Mouse (Mus musculus) forebrain, embryonic 11.5 days (tissue): ENCODE measurements around the gene Arhgap45. TPM values are rescaled to one million over a fixed set of nuclear protein-coding genes. Genes with fewer than 3 reads are reported as not detected.
"Not testable (repeated sequence)": the region's sequence is repeated elsewhere in the genome, so short reads cannot be mapped to it uniquely, and the experiment has no call there.

Experiments used
- ATAC-seq: fragments of 200-750 bp; cut with Nextera tagmentation; replicated peaks from 2 replicates; pipeline ENCODE4 v1.8.0; 2017; ENCODE audit warnings: moderate TSS enrichment; ENCODE audit not compliant: low FRiP score
- DNase-seq: peaks from one replicate; pipeline ENCODE4 v3.0.0-alpha.2; 2017; ENCODE audit warnings: low spot score
- H3K27ac ChIP-seq: fragments of 300-500 bp; sonication (generic); 2 replicates; pipeline ENCODE4 v1.5.1; 2014; ENCODE audit warnings: low read depth, low read length
- H3K27me3 ChIP-seq: fragments of 300-500 bp; sonication (generic); 2 replicates; pipeline ENCODE4 v1.6.1; 2014; ENCODE audit warnings: mild to moderate bottlenecking, low read length, mixed read lengths; ENCODE audit not compliant: control insufficient read depth, insufficient read depth
- H3K36me3 ChIP-seq: fragments of 300-500 bp; sonication (generic); 2 replicates; pipeline ENCODE4 v1.6.1; 2014; ENCODE audit warnings: mild to moderate bottlenecking, low read length, moderate library complexity, mixed read lengths; ENCODE audit not compliant: control insufficient read depth, insufficient read depth
- H3K4me1 ChIP-seq: fragments of 300-500 bp; sonication (generic); replicated peaks from 2 replicates; pipeline ENCODE4 v1.6.1; 2014; ENCODE audit warnings: low read length, mixed read lengths; ENCODE audit not compliant: control insufficient read depth, insufficient read depth
- H3K4me2 ChIP-seq: fragments of 300-500 bp; sonication (generic); 2 replicates; pipeline ENCODE4 v1.6.1; 2014; ENCODE audit warnings: low read depth, mild to moderate bottlenecking, low read length, moderate library complexity, mixed read lengths; ENCODE audit not compliant: severe bottlenecking
- H3K4me3 ChIP-seq: fragments of 300-500 bp; sonication (generic); 2 replicates; pipeline ENCODE4 v1.5.1; 2014; ENCODE audit warnings: low read depth, low read length
- H3K9ac ChIP-seq: fragments of 300-500 bp; sonication (generic); 2 replicates; pipeline ENCODE4 v1.6.1; 2014; ENCODE audit warnings: low read length
- H3K9me3 ChIP-seq: fragments of 300-500 bp; sonication (generic); 2 replicates; pipeline ENCODE4 v1.6.1; 2016; ENCODE audit warnings: low read length, mixed read lengths; ENCODE audit not compliant: control insufficient read depth
- WGBS: fragments of 180-500 bp; shearing (Covaris S2); extraction: QIAGEN DNeasy Blood & Tissue Kit; methylation state at CpG from one replicate; pipeline ENCODE4 v1.1.7; 2014; 5-methylcytosine and 5-hydroxymethylcytosine counted together
- polyA plus RNA-seq: library from polyadenylated mRNA; unstranded; fragments of >200 nt; fragmentation: Nextera tagmentation; extraction: Ambion mirVana; gene quantifications from 2 replicates; pipeline ENCODE4 v1.2.1, GENCODE M21; 2014

Arhgap45 gene
- polyA plus RNA-seq, 1 experiment from 2014 or later: 4.9 TPM

DNA sequence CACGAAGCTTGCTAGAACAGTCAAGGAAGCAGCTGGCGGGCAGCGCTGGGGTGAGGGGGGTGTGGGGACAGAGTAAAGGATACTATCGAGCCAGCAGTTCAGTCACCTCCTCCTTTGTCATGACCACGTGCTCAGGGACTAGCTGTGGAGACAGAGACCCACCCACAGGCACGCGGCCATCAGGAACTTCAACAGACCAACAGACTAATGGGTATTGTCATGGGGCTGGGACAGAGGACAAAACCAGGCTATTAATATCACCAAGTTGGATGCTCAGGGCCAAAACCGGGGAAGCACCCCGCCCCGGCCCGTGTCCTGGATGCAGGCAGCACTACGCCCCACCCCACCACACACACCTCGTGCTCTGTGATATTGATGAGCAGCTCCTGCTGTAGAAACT lies 20.4 kb downstream of the Arhgap45 start:
- H3K4me2 ChIP-seq: no peak overlapping the region
- no peaks in the 10 kb centered on the region for H3K9me3 ChIP-seq
- H3K36me3 ChIP-seq: peaks cover 5% of the 10 kb centered on the region; the same call in 1 of the 2 replicates
- DNase-seq (no peak), ATAC-seq (no peak)
- no peak overlapping the region for H3K4me3 ChIP-seq
- WGBS: 92% methylated on average over 13 of the region's 13 CpGs
- no peak overlapping the region for H3K9ac ChIP-seq
- H3K27me3 ChIP-seq: no peaks in the 10 kb centered on the region
- H3K27ac ChIP-seq: no peak overlapping the region
- H3K4me1 ChIP-seq: peaks cover 9% of the 10 kb centered on the region

- Histone ChIP-seq H3K4me3 (peak within 1 kb of the TSS; percentile 73), H3K9me3 (no peaks in the 10 kb centered on the region), H3K36me3 (peaks cover 5% of the 10 kb centered on the region; the same call in 1 of the 2 replicates), H3K27me3 (no peaks in the 10 kb centered on the region), H3K9ac (peak within 1 kb of the TSS; percentile 64), H3K4me1 (peaks cover 9% of the 10 kb centered on the region), H3K4me2 (peak within 1 kb of the TSS; percentile 73), H3K27ac (no peak within 1 kb of the TSS)
- peak; percentile 97 for ATAC-seq
- 0% methylated on average over 40 of the region's 40 CpGs for WGBS
- DNase-seq: peak; percentile 99
These were observed 23.1 kb downstream of the Arhgap45 start, which contains the start of gene Polr2e for GRCm38 (mm10) chr10:80039559-80039979. Gene Polr2e (minus strand): TSS chr10:80039795.

DNA sequence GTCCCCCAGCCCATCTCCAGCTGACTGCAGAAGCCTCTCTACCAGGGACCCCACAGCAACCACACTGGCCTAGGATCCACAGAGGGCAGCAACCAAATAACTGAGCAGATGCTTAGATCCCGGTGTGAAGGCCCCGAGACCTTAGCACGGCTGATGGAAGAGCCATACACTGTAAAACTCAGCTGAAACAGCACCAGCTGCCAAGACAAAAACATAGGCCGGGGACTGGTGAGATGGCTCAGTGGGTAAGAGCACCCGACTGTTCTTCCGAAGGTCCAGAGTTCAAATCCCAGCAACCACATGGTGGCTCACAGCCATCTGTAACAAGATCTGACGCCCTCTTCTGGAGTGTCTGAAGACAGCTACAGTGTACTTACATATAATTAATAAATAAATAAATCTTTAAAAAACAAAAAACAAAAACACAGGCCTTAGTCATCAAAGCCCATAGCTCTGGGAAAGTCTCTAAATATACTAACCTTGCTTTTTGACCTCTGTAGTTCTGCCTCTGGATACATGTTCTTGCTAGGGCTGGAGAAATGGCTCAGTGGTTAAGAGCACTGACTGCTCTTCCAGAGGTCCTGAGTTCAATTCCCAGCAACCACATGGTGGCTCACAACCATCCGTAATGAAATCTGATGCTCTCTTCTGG lies 25.1 kb downstream of the Arhgap45 start:
- not testable (repeated sequence) for H3K36me3 ChIP-seq, H3K27ac ChIP-seq, H3K4me2 ChIP-seq, H3K9ac ChIP-seq, H3K27me3 ChIP-seq, H3K4me1 ChIP-seq, H3K4me3 ChIP-seq, DNase-seq, H3K9me3 ChIP-seq, ATAC-seq
- 89% methylated on average over 8 of the region's 8 CpGs for WGBS

DNA sequence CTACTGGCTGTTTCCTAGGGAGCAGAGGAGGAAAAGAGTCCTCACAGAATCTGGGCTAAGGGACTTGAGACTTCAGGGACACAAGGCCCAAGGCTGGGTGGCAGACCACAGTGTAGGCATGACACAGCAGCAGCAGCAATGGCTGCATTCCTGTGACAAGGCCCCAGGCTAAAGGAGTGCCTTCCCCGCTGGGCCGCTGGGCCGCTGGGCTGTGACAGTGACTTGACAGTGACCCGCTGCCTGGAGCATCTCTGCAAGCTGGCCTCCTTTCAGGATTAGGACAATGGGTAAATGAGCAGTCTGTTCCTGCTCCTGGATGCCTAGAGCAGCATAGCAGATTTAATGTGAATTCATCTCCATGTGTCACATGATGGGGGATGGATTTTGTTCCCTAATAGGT lies 27.6 kb downstream of the Arhgap45 start:
- Histone ChIP-seq H3K27ac (no peak overlapping the region), H3K36me3 (no peaks in the 10 kb centered on the region), H3K4me3 (no peak overlapping the region), H3K4me2 (no peak overlapping the region), H3K9ac (no peak overlapping the region), H3K4me1 (peaks cover 10% of the 10 kb centered on the region; the same call in 1 of the 2 replicates), H3K27me3 (no peaks in the 10 kb centered on the region), H3K9me3 (no peaks in the 10 kb centered on the region)
- 43% methylated on average over 4 of the region's 4 CpGs for WGBS
- DNase-seq: no peak
- ATAC-seq: no peak

GRCm38 (mm10) chr10:80045364-80045763 lies 28.9 kb downstream of the Arhgap45 start:
- H3K36me3 ChIP-seq, H3K9ac ChIP-seq, DNase-seq, ATAC-seq, H3K27ac ChIP-seq, H3K27me3 ChIP-seq, H3K4me2 ChIP-seq, H3K9me3 ChIP-seq, H3K4me3 ChIP-seq: not testable (repeated sequence)
- 82% methylated on average over 2 of the region's 4 CpGs for WGBS
- H3K4me1 ChIP-seq: peaks cover 10% of the 10 kb centered on the region; the same call in 1 of the 2 replicates

DNA sequence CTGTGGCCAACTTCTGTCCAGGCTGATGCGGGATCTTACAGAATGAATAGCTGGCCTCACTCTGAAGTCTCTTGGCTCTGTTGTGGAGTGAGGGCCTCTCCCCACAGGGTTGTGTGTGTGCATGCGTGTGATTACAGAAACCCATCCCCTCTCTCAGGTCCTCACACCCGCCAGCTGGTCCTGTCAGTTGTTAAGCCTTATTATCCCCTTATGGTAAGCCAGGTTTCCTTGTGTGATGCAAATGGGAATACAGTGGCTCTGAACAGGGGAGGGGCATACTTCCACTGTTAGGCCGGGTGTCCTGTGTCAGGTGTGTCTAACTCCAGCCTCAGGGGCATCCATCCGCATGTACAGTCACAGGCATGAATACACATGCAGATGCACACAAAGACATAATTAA lies 29.3 kb downstream of the Arhgap45 start:
- Histone ChIP-seq H3K4me3 (no peak overlapping the region), H3K27me3 (no peaks in the 10 kb centered on the region), H3K36me3 (no peaks in the 10 kb centered on the region), H3K27ac (no peak overlapping the region), H3K4me2 (no peak overlapping the region), H3K9me3 (no peaks in the 10 kb centered on the region), H3K4me1 (peaks cover 10% of the 10 kb centered on the region; the same call in 1 of the 2 replicates), H3K9ac (no peak overlapping the region)
- ATAC-seq: no peak
- 82% methylated on average over 5 of the region's 5 CpGs for WGBS
- DNase-seq: no peak

- no peak for ATAC-seq
- Histone ChIP-seq H3K4me3 (no peak within 1 kb of the TSS), H3K27me3 (no peaks in the 10 kb centered on the region), H3K4me1 (peaks cover 13% of the 10 kb centered on the region), H3K27ac (peak within 1 kb of the TSS; percentile 5; the same call in 1 of the 2 replicates), H3K4me2 (no peak within 1 kb of the TSS), H3K36me3 (no peaks in the 10 kb centered on the region), H3K9ac (0 out of 2 replicates have a peak within 1 kb of the TSS, but pooled peaks have one; percentile 20), H3K9me3 (no peaks in the 10 kb centered on the region)
- 46% methylated on average over 9 of the region's 9 CpGs for WGBS
- DNase-seq: no peak
These were observed 30.6 kb downstream of the Arhgap45 start, which contains the start of gene Gpx4 for GRCm38 (mm10) chr10:80047041-80047565. Gene Gpx4 (plus strand): TSS chr10:80047166.

- peaks cover 13% of the 10 kb centered on the region for H3K4me1 ChIP-seq
- H3K4me2 ChIP-seq: no peak overlapping the region
- no peaks in the 10 kb centered on the region for H3K9me3 ChIP-seq
- DNase-seq (no peak), ATAC-seq (0 out of 2 replicates have a peak, but pooled peaks have one; percentile 25)
- peak overlapping the region; percentile 5; the same call in 1 of the 2 replicates for H3K27ac ChIP-seq
- no peak overlapping the region for H3K9ac ChIP-seq
- no peaks in the 10 kb centered on the region for H3K27me3 ChIP-seq
- H3K4me3 ChIP-seq: no peak overlapping the region
- H3K36me3 ChIP-seq: no peaks in the 10 kb centered on the region
- WGBS: 12% methylated on average over 5 of the region's 5 CpGs
These were observed 31.9 kb downstream of the Arhgap45 start for GRCm38 (mm10) chr10:80048396-80048795.
